Mouse (Mus musculus) MEL (cell line): ENCODE measurements around the gene Map3k1. TPM values are rescaled to one million over a fixed set of nuclear protein-coding genes. Genes with fewer than 3 reads are reported as not detected.

Experiments used
- DNase-seq: peaks from one replicate; pipeline ENCODE4 v3.0.0; 2011; ENCODE audit warnings: low read depth, low spot score
- H3K27ac ChIP-seq: 2 replicates; pipeline ENCODE4 v1.5.1; 2012; ENCODE audit warnings: low read depth, mild to moderate bottlenecking, control low read depth, low read length, moderate library complexity; ENCODE audit not compliant: control insufficient read depth
- H3K27me3 ChIP-seq, 2 experiments: fragments of 150-350 bp in 1 of 2; sonication (generic) in 1 of 2; 2 replicates each; pipeline ENCODE4 v1.6.1; 2012; ENCODE audit warnings: low read length in 2 of 2, mild to moderate bottlenecking in 2 of 2, improper control_type of control experiment in 1 of 2, moderate library complexity in 1 of 2; ENCODE audit not compliant: insufficient read depth in 2 of 2, control insufficient read depth in 1 of 2
- H3K36me3 ChIP-seq, 2 experiments: 2 replicates each; pipeline ENCODE4 v1.6.1; 2012 to 2014; ENCODE audit warnings: low read length in 2 of 2, improper control_type of control experiment in 1 of 2, inconsistent platforms in 1 of 2, mild to moderate bottlenecking in 1 of 2; ENCODE audit not compliant: insufficient read depth in 2 of 2, control insufficient read depth in 1 of 2
- H3K4me1 ChIP-seq, 2 experiments: fragments of 150-350 bp in 1 of 2; sonication (generic) in 1 of 2; 2 replicates each; pipeline ENCODE4 v1.6.1; 2012; ENCODE audit warnings: low read length in 2 of 2, improper control_type of control experiment in 1 of 2, mild to moderate bottlenecking in 1 of 2; ENCODE audit not compliant: insufficient read depth in 2 of 2, control insufficient read depth in 1 of 2
- H3K4me3 ChIP-seq, 2 experiments: fragments of 150-350 bp in 1 of 2; sonication (generic) in 1 of 2; 2 replicates each; pipeline ENCODE4 v1.5.1; 2012; ENCODE audit warnings: low read depth in 2 of 2, low read length in 2 of 2, mild to moderate bottlenecking in 2 of 2, moderate library complexity in 2 of 2, control low read depth in 1 of 2, improper control_type of control experiment in 1 of 2; ENCODE audit not compliant: control insufficient read depth in 1 of 2, insufficient read depth in 1 of 2
- H3K79me2 ChIP-seq: 2 replicates; pipeline ENCODE4 v1.6.1; 2012; ENCODE audit warnings: mild to moderate bottlenecking, low read length, moderate library complexity; ENCODE audit not compliant: control insufficient read depth, poor library complexity, insufficient read depth
- H3K9ac ChIP-seq: 2 replicates; pipeline ENCODE4 v1.6.1; 2012; ENCODE audit warnings: low read depth, mild to moderate bottlenecking, control low read depth, low read length, moderate library complexity; ENCODE audit not compliant: control insufficient read depth, poor library complexity, severe bottlenecking
- H3K9me3 ChIP-seq: fragments of 150-350 bp; sonication (generic); replicated peaks from 2 replicates; pipeline ENCODE4 v1.6.1; 2012; ENCODE audit warnings: mild to moderate bottlenecking, low read length, improper control_type of control experiment, moderate library complexity; ENCODE audit not compliant: insufficient read depth
- CHD2 ChIP-seq: IDR thresholded peaks from 2 replicates; pipeline ENCODE4 v1.6.1; 2011; ENCODE audit warnings: low read length, improper control_type of control experiment
- E2F4 ChIP-seq: IDR thresholded peaks from 2 replicates; pipeline ENCODE4 v1.6.1; 2011; ENCODE audit warnings: low read depth, low read length, improper control_type of control experiment, borderline replicate concordance
- ELF1 ChIP-seq: IDR thresholded peaks from 2 replicates; pipeline ENCODE4 v1.6.1; 2014; ENCODE audit warnings: low read depth, mild to moderate bottlenecking, inconsistent platforms, low read length, improper control_type of control experiment, moderate library complexity
- ETS1 ChIP-seq: IDR thresholded peaks from 2 replicates; pipeline ENCODE4 v1.6.1; 2012; ENCODE audit warnings: low read depth, mild to moderate bottlenecking, inconsistent platforms, low read length, improper control_type of control experiment, moderate library complexity
- GABPA ChIP-seq: IDR thresholded peaks from 2 replicates; pipeline ENCODE4 v1.6.1; 2012; ENCODE audit warnings: low read depth, mild to moderate bottlenecking, inconsistent platforms, low read length, improper control_type of control experiment, moderate library complexity
- GATA1 ChIP-seq: IDR thresholded peaks from 2 replicates; pipeline ENCODE4 v1.6.1; 2011; ENCODE audit warnings: low read depth, low read length, improper control_type of control experiment
- JUND ChIP-seq: IDR thresholded peaks from 2 replicates; pipeline ENCODE4 v1.6.1; 2011; ENCODE audit warnings: low read depth, mild to moderate bottlenecking, improper control_type of control experiment, low read length
- KAT2A ChIP-seq: conservative IDR thresholded peaks from 2 replicates; pipeline ENCODE4 v1.6.1; 2012; ENCODE audit warnings: low read depth, low read length, improper control_type of control experiment, inconsistent platforms
- MAX ChIP-seq: IDR thresholded peaks from 2 replicates; pipeline ENCODE4 v1.6.1; 2011; ENCODE audit warnings: low read length, improper control_type of control experiment
- MAZ ChIP-seq: IDR thresholded peaks from 2 replicates; pipeline ENCODE4 v1.6.1; 2012; ENCODE audit warnings: low read depth, mild to moderate bottlenecking, inconsistent platforms, low read length, improper control_type of control experiment
- MEF2A ChIP-seq: IDR thresholded peaks from 2 replicates; pipeline ENCODE4 v1.6.1; 2014; ENCODE audit warnings: low read depth, mild to moderate bottlenecking, inconsistent platforms, low read length, improper control_type of control experiment; ENCODE audit not compliant: poor library complexity, insufficient replicate concordance, severe bottlenecking; ENCODE audit errors: extremely low read depth
- MXI1 ChIP-seq: IDR thresholded peaks from 2 replicates; pipeline ENCODE4 v1.6.1; 2011; ENCODE audit warnings: mild to moderate bottlenecking, low read depth, low read length, improper control_type of control experiment
- MYC ChIP-seq: IDR thresholded peaks from 2 replicates; pipeline ENCODE4 v1.6.1; 2011; ENCODE audit warnings: low read depth, mild to moderate bottlenecking, low read length, improper control_type of control experiment, moderate library complexity
- NRF1 ChIP-seq: IDR thresholded peaks from 2 replicates; pipeline ENCODE4 v1.6.1; 2014; ENCODE audit warnings: low read depth, mild to moderate bottlenecking, inconsistent platforms, low read length, improper control_type of control experiment, moderate library complexity; ENCODE audit not compliant: poor library complexity, insufficient read depth, severe bottlenecking
- POLR2AphosphoS2 ChIP-seq: IDR thresholded peaks from 2 replicates; pipeline ENCODE4 v1.6.1; 2011; ENCODE audit warnings: low read length, improper control_type of control experiment
- POLR2AphosphoS5 ChIP-seq: IDR thresholded peaks from 2 replicates; pipeline ENCODE4 v1.6.1; 2012; ENCODE audit warnings: low read depth, borderline replicate concordance, mild to moderate bottlenecking, inconsistent platforms, low read length, moderate library complexity, mixed read lengths
- TAL1 ChIP-seq: IDR thresholded peaks from 2 replicates; pipeline ENCODE4 v1.6.1; 2012; ENCODE audit warnings: mild to moderate bottlenecking, inconsistent platforms, low read length, moderate library complexity, mixed read lengths
- TCF12 ChIP-seq: IDR thresholded peaks from 2 replicates; pipeline ENCODE4 v1.6.1; 2014; ENCODE audit warnings: low read depth, mild to moderate bottlenecking, inconsistent platforms, low read length, improper control_type of control experiment, moderate library complexity
- USF1 ChIP-seq: IDR thresholded peaks from 2 replicates; pipeline ENCODE4 v1.6.1; 2014; ENCODE audit warnings: low read depth, mild to moderate bottlenecking, inconsistent platforms, low read length, improper control_type of control experiment, moderate library complexity
- ZNF384 ChIP-seq: IDR thresholded peaks from 2 replicates; pipeline ENCODE4 v1.6.1; 2012; ENCODE audit warnings: low read depth, mild to moderate bottlenecking, inconsistent platforms, low read length, improper control_type of control experiment
- polyA plus RNA-seq, 2 experiments: library from polyadenylated mRNA; stranded (reverse) in 1 of 2; unstranded in 1 of 2; fragments of >175 nt in 1 of 2; fragments of >200 nt in 1 of 2; gene quantifications; 2 replicates each; pipeline versions ENCODE4 v1.2.1 to v1.2.4; 2012; ENCODE audit warnings: low replicate concordance in 2 of 2, low read depth in 1 of 2; ENCODE audit not compliant: insufficient read length in 2 of 2, insufficient read depth in 1 of 2, missing spikeins in 1 of 2
- total RNA-seq: library from RNA; depleted of rRNA; stranded (reverse); fragments of 300-350 nt; gene quantifications from 2 replicates; pipeline ENCODE4 v1.2.3, GENCODE M21; 2012

The Map3k1 gene
- total and polyA plus RNA-seq, 3 experiments = 4.3 to 20.7 (median 4.4) TPM

DNA sequence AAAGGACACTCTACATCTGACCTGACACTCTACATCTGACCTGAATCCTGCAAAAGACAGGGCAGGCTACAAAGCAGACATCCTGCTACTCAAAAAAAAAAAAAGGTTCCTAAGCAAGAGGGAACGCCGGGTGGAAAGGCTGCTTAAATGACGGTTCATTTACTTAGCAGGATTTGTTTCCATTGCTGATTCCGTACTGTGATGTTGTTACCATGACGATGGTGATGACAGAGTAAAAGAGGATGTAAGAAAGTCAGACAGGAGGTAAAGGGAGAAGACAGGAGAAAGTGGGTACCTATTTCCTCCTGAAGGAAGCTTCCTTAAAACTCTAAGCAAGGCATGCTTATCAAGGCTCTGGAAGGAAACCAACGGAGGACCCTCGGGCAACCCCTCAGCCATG lies 31.6 kb downstream of the Map3k1 start:
- H3K27me3 ChIP-seq = no peaks in the 10 kb centered on the region
- H3K27ac ChIP-seq = no peak overlapping the region
- H3K4me3 ChIP-seq = no peak overlapping the region

GRCm38 (mm10) chr13:111772075-111772474 lies 36.7 kb downstream of the Map3k1 start:
- TF ChIP-seq POLR2AphosphoS2 (no peak), ETS1 (no peak), USF1 (no peak)
- Histone ChIP-seq H3K9ac (no peak overlapping the region), H3K36me3 (no peaks in the 10 kb centered on the region; a peak in 1 of 4 replicates)

More for the DNA sequence above, 31.6 kb downstream of the Map3k1 start:
- TF ChIP-seq ZNF384 (no peak), JUND (no peak), ETS1 (no peak), USF1 (no peak), E2F4 (no peak), TAL1 (no peak), ELF1 (no peak), KAT2A (no peak), MAX (no peak), MAZ (no peak), GABPA (no peak), MXI1 (no peak), MEF2A (no peak), MYC (no peak), TCF12 (no peak), GATA1 (no peak), POLR2AphosphoS5 (no peak), CHD2 (no peak), NRF1 (no peak)
- Histone ChIP-seq H3K9ac (no peak overlapping the region), H3K4me1 (no peaks in the 10 kb centered on the region), H3K9me3 (no peaks in the 10 kb centered on the region), H3K79me2 (no peaks in the 10 kb centered on the region), H3K36me3 (no peaks in the 10 kb centered on the region)
- DNase-seq = no peak

More at GRCm38 (mm10) chr13:111772075-111772474, 36.7 kb downstream of the Map3k1 start:
- H3K9me3 ChIP-seq = no peaks in the 10 kb centered on the region
- H3K4me3 ChIP-seq = no peak overlapping the region
- no peak overlapping the region for H3K27ac ChIP-seq
- DNase-seq = no peak
- no peaks in the 10 kb centered on the region for H3K27me3 ChIP-seq
- H3K79me2 ChIP-seq = no peaks in the 10 kb centered on the region
- no peaks in the 10 kb centered on the region for H3K4me1 ChIP-seq
